Mouse (Mus musculus) CD4-positive, CD25-positive, alpha-beta regulatory T cell, adult 2 months (primary cell): ENCODE results near the gene Lrrc55.
"Not testable (repeated sequence)": the region's sequence is repeated elsewhere in the genome, so short reads cannot be mapped to it uniquely, and the experiment has no call there.

Experiments used
- DNase-seq: peaks from one replicate; pipeline ENCODE4 v3.0.0-alpha.2; 2012; ENCODE audit warnings: low read depth, low spot score

Gene Lrrc55

GRCm38 (mm10) chr2:85196901-85197300 is at the start of gene Lrrc55:
Gene Lrrc55, minus strand, starts transcription at chr2:85197197.
- DNase-seq: no peak

GRCm38 (mm10) chr2:85246506-85247082 is 49.6 kb upstream of the Lrrc55 start:
- peak; percentile 58 for DNase-seq

GRCm38 (mm10) chr2:85245737-85246136 is 48.7 kb upstream of the Lrrc55 start:
- DNase-seq: no peak

DNA sequence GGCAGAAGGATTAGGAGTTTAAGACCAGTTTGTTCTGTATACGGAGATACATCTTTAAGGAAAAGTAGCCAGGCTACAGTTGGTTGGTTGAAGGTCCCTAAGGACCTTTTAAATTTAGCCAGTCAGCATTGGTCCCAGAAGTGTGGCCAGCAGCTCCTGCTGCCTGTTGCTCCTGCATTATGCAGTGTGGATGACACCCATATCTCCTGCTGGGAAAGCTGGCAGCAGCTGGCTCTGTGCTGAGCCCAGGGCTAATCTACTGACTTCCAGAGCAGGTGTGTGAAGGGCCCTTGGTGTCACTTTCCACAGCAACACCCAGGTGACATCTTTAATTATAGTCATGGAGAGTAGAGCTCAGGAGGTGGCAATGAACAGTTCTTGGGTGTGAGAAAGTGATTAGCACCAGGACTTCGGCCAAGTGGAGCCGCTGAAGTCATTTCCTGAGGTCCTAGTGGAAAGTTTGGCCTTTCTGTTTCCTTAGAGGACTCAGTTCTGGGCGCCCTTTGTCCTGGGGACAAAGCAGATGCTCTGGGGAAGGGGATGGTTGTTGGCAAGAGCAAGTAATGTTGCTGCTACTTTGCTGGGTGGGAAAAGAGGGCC is 41.2 kb upstream of the Lrrc55 start:
- no peak for DNase-seq

DNA sequence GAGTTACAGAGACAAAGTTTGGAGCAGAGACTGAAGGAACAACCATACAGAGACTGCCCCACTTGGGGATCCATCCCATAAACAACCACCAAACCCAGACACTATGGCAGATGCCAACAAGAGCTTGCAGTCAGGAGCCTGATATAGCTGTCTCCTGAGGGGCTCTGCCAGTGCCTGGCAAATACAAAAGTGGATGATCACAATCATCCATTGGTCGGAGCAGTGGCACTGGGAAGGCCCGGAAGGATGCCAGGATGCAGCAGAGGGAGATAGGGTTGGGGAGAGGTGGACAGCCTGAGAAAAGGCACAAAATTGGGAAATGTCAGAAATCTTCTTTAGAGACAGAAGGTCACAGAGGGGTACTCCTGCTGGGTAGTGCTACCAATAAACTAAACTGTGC is 40.2 kb upstream of the Lrrc55 start:
- not testable (repeated sequence) for DNase-seq

- no peak for DNase-seq
These were observed 33.9 kb upstream of the Lrrc55 start for GRCm38 (mm10) chr2:85230771-85231511.

- no peak for DNase-seq
These were observed 32.6 kb upstream of the Lrrc55 start for GRCm38 (mm10) chr2:85229606-85230005.

- DNase-seq: no peak
These were observed 30.9 kb upstream of the Lrrc55 start for GRCm38 (mm10) chr2:85227816-85228335.

DNA sequence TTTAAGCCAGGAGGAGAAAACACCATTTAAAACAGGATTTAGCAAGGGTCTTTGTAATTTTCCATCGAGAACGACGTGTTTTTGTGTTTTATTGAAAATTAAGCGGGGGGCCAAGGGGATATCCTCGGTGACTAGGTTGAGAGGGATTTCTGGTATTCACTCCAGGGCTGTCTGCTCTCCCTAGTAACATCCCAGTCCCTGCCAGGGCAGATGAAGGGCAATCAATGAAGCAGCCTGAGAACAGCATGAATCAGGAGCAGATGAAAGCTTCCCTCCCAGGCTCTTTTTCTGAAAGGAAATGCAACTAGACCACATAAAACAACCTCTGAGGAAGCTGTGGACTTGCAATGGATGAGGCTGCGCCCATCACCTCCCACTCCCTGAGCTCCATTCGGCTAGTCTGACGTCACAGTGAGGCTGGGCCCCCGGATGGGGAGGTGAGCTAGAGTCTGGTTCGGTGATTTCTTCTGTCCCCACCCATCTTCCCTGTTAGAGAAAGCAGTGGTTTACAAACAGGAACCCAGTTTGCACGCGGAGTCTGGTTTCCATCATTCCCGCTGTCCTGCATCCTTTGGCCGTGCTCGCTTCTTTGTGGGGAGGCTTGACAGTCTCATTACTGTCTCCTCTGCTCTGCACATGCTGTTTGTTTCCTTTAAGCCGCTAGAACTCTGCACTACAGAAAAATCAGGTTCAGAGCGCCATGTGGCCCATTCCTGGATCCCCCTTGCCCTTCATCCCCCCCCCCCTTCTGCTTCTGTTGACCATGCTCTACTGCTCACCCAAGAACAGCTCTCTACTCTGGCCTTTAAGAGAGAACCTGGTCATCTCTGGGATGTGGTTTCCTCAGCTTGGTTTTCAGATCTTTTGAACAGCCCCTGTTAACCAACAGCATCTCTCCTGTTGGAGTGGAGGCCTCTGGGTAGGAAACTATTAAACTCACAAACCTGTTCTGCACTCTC is 27.5 kb upstream of the Lrrc55 start:
- DNase-seq: no peak

GRCm38 (mm10) chr2:85216606-85217005 is 19.6 kb upstream of the Lrrc55 start:
- no peak for DNase-seq

GRCm38 (mm10) chr2:85213746-85214145 is 16.7 kb upstream of the Lrrc55 start:
- DNase-seq: no peak

DNA sequence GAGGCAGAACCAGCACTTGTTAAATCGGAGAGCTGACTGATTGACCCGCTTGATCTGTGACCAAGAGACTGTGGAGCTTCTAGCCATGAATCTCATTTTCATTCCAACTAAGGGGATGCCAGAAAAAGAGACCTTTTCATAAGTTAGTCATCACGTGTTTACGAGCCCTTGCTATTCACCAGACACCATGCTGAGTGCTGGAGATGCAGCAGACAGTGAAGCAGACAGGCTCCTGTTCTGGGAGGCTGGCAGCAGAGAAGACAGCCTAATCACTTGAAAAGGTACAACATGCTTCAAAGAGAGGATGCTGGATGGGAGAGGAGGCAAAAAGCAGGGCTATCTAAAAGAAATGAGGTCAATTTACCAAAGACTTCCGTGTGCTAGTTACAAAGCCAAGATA is 12.3 kb upstream of the Lrrc55 start:
- DNase-seq: no peak

DNA sequence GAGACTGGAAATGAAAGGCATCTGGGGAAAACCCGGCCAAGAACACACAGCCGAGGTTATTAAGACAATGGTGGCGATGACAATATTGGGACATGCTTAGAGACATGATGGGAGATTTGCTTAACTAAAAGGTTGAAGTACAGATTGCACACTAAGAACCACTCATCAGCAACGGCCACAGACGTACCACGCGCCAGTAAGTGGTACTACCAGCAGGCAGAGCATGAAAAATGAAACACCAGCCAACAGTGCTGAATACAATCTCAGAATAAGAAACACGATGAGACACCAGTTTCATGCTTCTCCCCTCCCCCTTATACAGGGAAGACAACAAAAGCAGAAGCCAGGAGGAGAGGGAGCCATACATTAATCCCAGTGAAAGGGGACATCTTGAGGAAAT is 8.2 kb upstream of the Lrrc55 start:
- DNase-seq: no peak

DNA sequence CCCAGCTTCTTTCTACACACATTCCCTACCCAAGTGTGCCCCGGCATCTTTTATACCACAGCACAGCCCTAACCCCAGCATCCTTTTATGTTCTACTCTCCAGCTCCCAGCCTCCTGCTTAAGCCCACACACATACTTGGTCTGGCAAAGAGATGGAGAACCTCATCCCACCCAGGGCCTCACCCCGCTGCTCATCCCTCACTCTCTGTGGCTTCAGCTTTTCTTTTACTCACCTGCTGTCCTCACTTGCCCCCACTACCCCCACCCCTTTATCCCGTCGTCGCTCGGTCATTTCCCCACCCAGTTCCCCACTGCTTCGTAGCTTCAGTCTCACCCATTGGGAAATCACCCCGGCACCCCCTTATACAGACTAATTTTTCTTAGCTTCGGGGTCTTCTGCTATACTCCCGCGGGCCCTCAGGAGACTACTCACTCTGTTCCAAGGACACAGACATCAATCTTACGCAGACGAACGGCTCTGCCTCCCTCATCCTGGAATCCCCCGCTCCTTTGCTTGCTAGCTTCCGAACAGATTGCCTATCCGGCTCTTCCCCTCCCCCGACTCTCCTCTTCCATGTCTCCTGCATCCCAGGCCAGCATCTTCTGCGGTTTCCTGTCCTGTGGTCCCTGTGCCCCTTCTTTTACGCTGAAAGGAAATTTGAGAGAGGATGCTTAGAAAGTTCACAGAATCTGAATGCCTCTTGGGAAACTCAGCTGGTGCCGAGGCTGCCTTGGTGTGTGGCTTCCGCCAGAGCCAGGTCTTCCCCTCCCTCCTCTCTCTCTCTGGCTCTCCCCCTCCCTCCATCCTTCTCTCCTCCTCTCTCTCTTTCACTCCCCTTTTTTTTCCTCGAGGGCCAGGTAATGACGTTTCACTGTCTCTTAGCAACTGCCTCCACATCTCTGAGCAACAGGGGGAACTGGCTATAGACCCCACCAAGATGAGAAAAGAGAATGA is 1.3 kb upstream of the Lrrc55 start:
- DNase-seq: no peak

- DNase-seq: no peak
These were observed 2.4 kb downstream of the Lrrc55 start for GRCm38 (mm10) chr2:85194566-85194965.

DNA sequence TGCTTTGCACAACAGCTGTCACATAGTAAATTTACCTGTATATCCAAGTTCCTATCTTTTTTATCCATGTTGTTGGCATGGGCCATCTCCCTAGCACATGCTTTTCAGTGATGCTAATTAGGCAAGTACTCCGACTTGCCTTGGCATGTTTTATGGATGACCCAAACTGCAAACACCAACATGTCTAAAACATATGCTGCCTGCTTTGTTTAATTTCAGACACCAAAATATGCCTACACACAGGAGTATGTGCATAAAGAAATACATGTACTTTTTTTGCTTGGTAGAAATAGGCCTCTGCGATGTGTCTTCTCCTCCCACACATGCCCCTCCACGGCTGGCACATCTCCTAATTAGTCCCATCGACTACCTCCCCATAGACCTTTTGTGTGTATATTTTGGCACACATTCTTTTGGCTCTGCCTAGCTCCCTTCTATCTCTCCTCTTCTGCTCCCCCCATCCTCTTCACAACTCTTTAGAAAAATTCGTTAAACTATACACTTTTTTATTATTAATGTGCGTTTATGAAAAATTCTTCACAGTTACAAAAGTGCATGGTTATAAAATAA is 9.3 kb downstream of the Lrrc55 start:
- no peak for DNase-seq

DNA sequence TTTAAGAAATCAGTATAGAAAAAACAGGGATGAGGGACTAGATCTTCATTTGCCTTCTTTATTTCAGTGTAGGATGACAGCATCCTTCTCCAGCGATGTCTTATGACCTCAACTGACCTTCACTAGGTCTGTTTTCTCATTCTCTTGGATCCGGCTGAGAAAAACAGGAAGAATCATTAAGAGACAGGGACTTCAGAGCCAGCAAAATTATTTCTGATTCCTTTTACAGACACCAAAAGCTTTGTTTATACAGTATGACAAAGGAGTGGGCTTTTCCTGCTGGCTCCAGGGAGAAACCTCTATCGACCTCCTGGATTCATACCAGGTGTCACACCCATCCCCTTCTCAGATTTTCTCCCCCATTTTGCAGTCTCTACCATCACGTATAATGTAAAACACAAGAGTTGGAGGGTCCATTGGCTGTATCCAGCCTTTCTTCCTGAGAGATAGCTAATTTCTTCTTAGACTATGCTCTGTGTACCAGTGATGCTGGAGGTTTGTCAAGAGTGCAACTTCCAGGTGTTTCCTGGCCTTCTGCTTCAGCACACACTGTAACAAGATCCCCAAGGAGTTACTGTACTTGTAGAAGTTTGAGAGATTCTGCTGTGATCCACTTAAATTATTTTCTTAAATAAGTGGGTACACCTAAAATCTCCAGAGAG is 18.7 kb downstream of the Lrrc55 start:
- DNase-seq: no peak

DNA sequence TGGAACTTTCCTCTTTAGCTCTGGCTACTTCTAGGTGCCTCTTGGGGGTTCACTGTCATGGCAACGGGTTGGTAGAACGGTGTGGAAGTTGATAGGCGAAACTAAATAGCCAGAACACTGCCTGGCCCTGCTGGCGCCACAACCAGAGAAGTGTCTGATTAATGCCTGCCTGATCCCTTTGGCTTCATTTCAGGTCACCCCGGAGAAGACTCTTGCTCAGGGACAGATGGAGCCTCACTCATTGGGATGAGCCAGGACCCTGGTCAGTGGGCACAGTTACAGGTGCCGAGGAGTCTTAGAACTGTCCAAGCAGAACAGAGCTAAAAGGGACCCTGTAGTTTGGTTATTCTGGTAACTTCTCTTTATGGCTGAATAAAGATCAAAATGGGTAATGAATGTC is 23.5 kb downstream of the Lrrc55 start:
- no peak for DNase-seq

- no peak for DNase-seq
These were observed 24.3 kb downstream of the Lrrc55 start for GRCm38 (mm10) chr2:85172763-85173103.
